Mouse (Mus musculus) MEL (cell line): ENCODE measurements around the gene Hoxb4. TPM values are rescaled to one million over a fixed set of nuclear protein-coding genes. Genes with fewer than 3 reads are reported as not detected.

Source experiments
- DNase-seq: peaks from one replicate; pipeline ENCODE4 v3.0.0; 2011; ENCODE audit warnings: low read depth, low spot score
- H3K27ac ChIP-seq: 2 replicates; pipeline ENCODE4 v1.5.1; 2012; ENCODE audit warnings: low read depth, mild to moderate bottlenecking, control low read depth, low read length, moderate library complexity; ENCODE audit not compliant: control insufficient read depth
- H3K27me3 ChIP-seq, 2 experiments: fragments of 150-350 bp in 1 of 2; sonication (generic) in 1 of 2; 2 replicates each; pipeline ENCODE4 v1.6.1; 2012; ENCODE audit warnings: low read length in 2 of 2, mild to moderate bottlenecking in 2 of 2, improper control_type of control experiment in 1 of 2, moderate library complexity in 1 of 2; ENCODE audit not compliant: insufficient read depth in 2 of 2, control insufficient read depth in 1 of 2
- H3K36me3 ChIP-seq, 2 experiments: 2 replicates each; pipeline ENCODE4 v1.6.1; 2012 to 2014; ENCODE audit warnings: low read length in 2 of 2, improper control_type of control experiment in 1 of 2, inconsistent platforms in 1 of 2, mild to moderate bottlenecking in 1 of 2; ENCODE audit not compliant: insufficient read depth in 2 of 2, control insufficient read depth in 1 of 2
- H3K4me1 ChIP-seq, 2 experiments: fragments of 150-350 bp in 1 of 2; sonication (generic) in 1 of 2; 2 replicates each; pipeline ENCODE4 v1.6.1; 2012; ENCODE audit warnings: low read length in 2 of 2, improper control_type of control experiment in 1 of 2, mild to moderate bottlenecking in 1 of 2; ENCODE audit not compliant: insufficient read depth in 2 of 2, control insufficient read depth in 1 of 2
- H3K4me3 ChIP-seq, 2 experiments: fragments of 150-350 bp in 1 of 2; sonication (generic) in 1 of 2; 2 replicates each; pipeline ENCODE4 v1.5.1; 2012; ENCODE audit warnings: low read depth in 2 of 2, low read length in 2 of 2, mild to moderate bottlenecking in 2 of 2, moderate library complexity in 2 of 2, control low read depth in 1 of 2, improper control_type of control experiment in 1 of 2; ENCODE audit not compliant: control insufficient read depth in 1 of 2, insufficient read depth in 1 of 2
- H3K79me2 ChIP-seq: 2 replicates; pipeline ENCODE4 v1.6.1; 2012; ENCODE audit warnings: mild to moderate bottlenecking, low read length, moderate library complexity; ENCODE audit not compliant: control insufficient read depth, poor library complexity, insufficient read depth
- H3K9ac ChIP-seq: 2 replicates; pipeline ENCODE4 v1.6.1; 2012; ENCODE audit warnings: low read depth, mild to moderate bottlenecking, control low read depth, low read length, moderate library complexity; ENCODE audit not compliant: control insufficient read depth, poor library complexity, severe bottlenecking
- H3K9me3 ChIP-seq: fragments of 150-350 bp; sonication (generic); replicated peaks from 2 replicates; pipeline ENCODE4 v1.6.1; 2012; ENCODE audit warnings: mild to moderate bottlenecking, low read length, improper control_type of control experiment, moderate library complexity; ENCODE audit not compliant: insufficient read depth
- CHD1 ChIP-seq: IDR thresholded peaks from 2 replicates; pipeline ENCODE4 v1.6.1; 2012; ENCODE audit warnings: low read depth, mild to moderate bottlenecking, inconsistent platforms, low read length, improper control_type of control experiment
- CHD2 ChIP-seq: IDR thresholded peaks from 2 replicates; pipeline ENCODE4 v1.6.1; 2011; ENCODE audit warnings: low read length, improper control_type of control experiment
- CTCF ChIP-seq, 3 experiments: IDR thresholded peaks in 2 of 3; conservative IDR thresholded peaks in 1 of 3; 2 replicates each; pipeline ENCODE4 v1.5.1; 2011 to 2012; ENCODE audit warnings: low read length in 3 of 3, low read depth in 2 of 3, mild to moderate bottlenecking in 2 of 3, improper control_type of control experiment in 1 of 3, inconsistent platforms in 1 of 3, mixed read lengths in 1 of 3, moderate library complexity in 1 of 3; ENCODE audit not compliant: control insufficient read depth in 1 of 3, insufficient read depth in 1 of 3, poor library complexity in 1 of 3, severe bottlenecking in 1 of 3
- E2F4 ChIP-seq: IDR thresholded peaks from 2 replicates; pipeline ENCODE4 v1.6.1; 2011; ENCODE audit warnings: low read depth, low read length, improper control_type of control experiment, borderline replicate concordance
- ELF1 ChIP-seq: IDR thresholded peaks from 2 replicates; pipeline ENCODE4 v1.6.1; 2014; ENCODE audit warnings: low read depth, mild to moderate bottlenecking, inconsistent platforms, low read length, improper control_type of control experiment, moderate library complexity
- EP300 ChIP-seq, 2 experiments: IDR thresholded peaks; 2 replicates each; pipeline ENCODE4 v1.6.1; 2011; ENCODE audit warnings: improper control_type of control experiment in 2 of 2, low read length in 2 of 2, low read depth in 1 of 2, mild to moderate bottlenecking in 1 of 2
- ETS1 ChIP-seq: IDR thresholded peaks from 2 replicates; pipeline ENCODE4 v1.6.1; 2012; ENCODE audit warnings: low read depth, mild to moderate bottlenecking, inconsistent platforms, low read length, improper control_type of control experiment, moderate library complexity
- GABPA ChIP-seq: IDR thresholded peaks from 2 replicates; pipeline ENCODE4 v1.6.1; 2012; ENCODE audit warnings: low read depth, mild to moderate bottlenecking, inconsistent platforms, low read length, improper control_type of control experiment, moderate library complexity
- GATA1 ChIP-seq: IDR thresholded peaks from 2 replicates; pipeline ENCODE4 v1.6.1; 2011; ENCODE audit warnings: low read depth, low read length, improper control_type of control experiment
- HCFC1 ChIP-seq: IDR thresholded peaks from 2 replicates; pipeline ENCODE4 v1.6.1; 2012; ENCODE audit warnings: low read depth, mild to moderate bottlenecking, inconsistent platforms, low read length, improper control_type of control experiment, moderate library complexity
- MAX ChIP-seq: IDR thresholded peaks from 2 replicates; pipeline ENCODE4 v1.6.1; 2011; ENCODE audit warnings: low read length, improper control_type of control experiment
- MAZ ChIP-seq: IDR thresholded peaks from 2 replicates; pipeline ENCODE4 v1.6.1; 2012; ENCODE audit warnings: low read depth, mild to moderate bottlenecking, inconsistent platforms, low read length, improper control_type of control experiment
- MYC ChIP-seq: IDR thresholded peaks from 2 replicates; pipeline ENCODE4 v1.6.1; 2011; ENCODE audit warnings: low read depth, mild to moderate bottlenecking, low read length, improper control_type of control experiment, moderate library complexity
- POLR2A ChIP-seq, 2 experiments: IDR thresholded peaks; 2 replicates each; pipeline ENCODE4 v1.6.1; 2011 to 2012; ENCODE audit warnings: low read length in 2 of 2, mild to moderate bottlenecking in 2 of 2, control low read depth in 1 of 2, improper control_type of control experiment in 1 of 2, low read depth in 1 of 2, moderate library complexity in 1 of 2; ENCODE audit not compliant: control insufficient read depth in 1 of 2, insufficient read depth in 1 of 2, poor library complexity in 1 of 2
- POLR2AphosphoS2 ChIP-seq: IDR thresholded peaks from 2 replicates; pipeline ENCODE4 v1.6.1; 2011; ENCODE audit warnings: low read length, improper control_type of control experiment
- POLR2AphosphoS5 ChIP-seq: IDR thresholded peaks from 2 replicates; pipeline ENCODE4 v1.6.1; 2012; ENCODE audit warnings: low read depth, borderline replicate concordance, mild to moderate bottlenecking, inconsistent platforms, low read length, moderate library complexity, mixed read lengths
- RCOR1 ChIP-seq: IDR thresholded peaks from 2 replicates; pipeline ENCODE4 v1.6.1; 2012; ENCODE audit warnings: low read depth, mild to moderate bottlenecking, inconsistent platforms, low read length, improper control_type of control experiment
- SMC3 ChIP-seq: IDR thresholded peaks from 2 replicates; pipeline ENCODE4 v1.6.1; 2011; ENCODE audit warnings: low read depth, low read length, improper control_type of control experiment
- ZC3H11A ChIP-seq: IDR thresholded peaks from 2 replicates; pipeline ENCODE4 v1.6.1; 2012; ENCODE audit warnings: low read depth, mild to moderate bottlenecking, inconsistent platforms, low read length, improper control_type of control experiment
- ZMIZ1 ChIP-seq: IDR thresholded peaks from 2 replicates; pipeline ENCODE4 v1.6.1; 2012; ENCODE audit warnings: low read depth, mild to moderate bottlenecking, inconsistent platforms, low read length, improper control_type of control experiment, moderate library complexity
- ZNF384 ChIP-seq: IDR thresholded peaks from 2 replicates; pipeline ENCODE4 v1.6.1; 2012; ENCODE audit warnings: low read depth, mild to moderate bottlenecking, inconsistent platforms, low read length, improper control_type of control experiment
- polyA plus RNA-seq, 2 experiments: library from polyadenylated mRNA; stranded (reverse) in 1 of 2; unstranded in 1 of 2; fragments of >175 nt in 1 of 2; fragments of >200 nt in 1 of 2; gene quantifications; 2 replicates each; pipeline versions ENCODE4 v1.2.1 to v1.2.4; 2012; ENCODE audit warnings: low replicate concordance in 2 of 2, low read depth in 1 of 2; ENCODE audit not compliant: insufficient read length in 2 of 2, insufficient read depth in 1 of 2, missing spikeins in 1 of 2
- total RNA-seq: library from RNA; depleted of rRNA; stranded (reverse); fragments of 300-350 nt; gene quantifications from 2 replicates; pipeline ENCODE4 v1.2.3, GENCODE M21; 2012

Hoxb4 gene
- total and polyA plus RNA-seq, 3 experiments = not detected

DNA sequence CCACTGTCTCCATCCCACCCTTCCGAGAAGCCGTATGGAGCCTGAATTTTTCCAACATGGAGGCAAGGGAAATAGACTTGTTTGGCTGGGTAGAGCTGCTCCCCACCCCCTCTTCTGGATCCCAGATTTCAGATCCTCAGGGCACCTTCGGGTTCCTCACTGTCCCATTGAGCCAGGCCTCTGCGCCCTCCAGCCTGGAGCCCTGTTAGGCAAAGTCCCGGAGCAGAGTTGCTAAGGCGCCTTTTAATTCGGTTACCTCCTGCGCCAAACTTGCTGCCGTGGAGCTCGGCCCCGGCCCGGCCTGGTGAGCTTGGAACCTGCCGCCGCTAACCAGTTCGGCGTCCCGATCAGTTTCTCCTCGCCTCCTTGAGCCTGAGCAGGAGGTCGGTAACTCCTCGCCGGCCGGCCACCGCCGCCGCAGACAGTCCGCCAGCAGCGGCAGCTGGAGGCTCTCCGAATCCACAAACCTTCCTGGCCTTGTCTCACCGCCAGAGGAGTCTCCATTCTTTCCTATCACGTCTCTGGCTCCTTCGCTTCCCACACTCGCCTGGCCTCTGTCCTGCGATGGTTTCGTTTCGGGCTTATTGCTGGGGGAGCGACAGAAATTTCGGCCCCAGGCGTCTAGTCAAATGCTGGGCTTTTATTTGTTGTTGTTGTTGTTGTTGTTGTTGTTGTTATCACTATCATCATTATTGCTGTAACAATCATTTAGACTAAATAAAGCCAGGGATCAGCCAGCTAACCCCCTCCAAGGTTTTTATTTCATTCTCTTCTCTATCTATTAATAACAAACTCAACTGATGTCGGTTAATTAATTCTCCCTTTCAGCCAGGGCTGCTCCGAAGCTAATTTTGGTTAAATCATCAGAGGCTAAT, 23.9 kb downstream of the Hoxb4 start:
- H3K27me3 ChIP-seq = peaks cover 0 to 7% of the 10 kb centered on the region in 2 experiments; a peak in 3 of 4 replicates
- no peak overlapping the region for H3K4me3 ChIP-seq
- H3K9me3 ChIP-seq = no peaks in the 10 kb centered on the region
- DNase-seq = no peak
- no peaks in the 10 kb centered on the region for H3K79me2 ChIP-seq
- H3K36me3 ChIP-seq = no peaks in the 10 kb centered on the region
- H3K4me1 ChIP-seq = no peaks in the 10 kb centered on the region
- no peak overlapping the region for H3K9ac ChIP-seq
- TF ChIP-seq GATA1 (no peak), CHD1 (no peak), MAZ (no peak), ZC3H11A (no peak), ZMIZ1 (no peak), RCOR1 (no peak), E2F4 (no peak), ZNF384 (no peak), POLR2A (IDR thresholded peaks at IDR 0.05; ENCODE audit: control insufficient read depth in 1 of 2, insufficient read depth in 1 of 2, low read depth in 1 of 2, low read length in 2 of 2, poor library complexity in 1 of 2) (no peak), ELF1 (no peak), EP300 (IDR thresholded peaks at IDR 0.05; ENCODE audit: low read depth in 1 of 2, low read length in 2 of 2) (no peak), CTCF (IDR thresholded peaks at IDR 0.05 in 2 of 3, conservative IDR thresholded peaks at IDR 0.05 in 1 of 3; ENCODE audit: control insufficient read depth in 1 of 3, insufficient read depth in 1 of 3, low read depth in 2 of 3, low read length in 3 of 3, poor library complexity in 1 of 3, severe bottlenecking in 1 of 3) (no peak), POLR2AphosphoS2 (no peak), CHD2 (no peak), SMC3 (no peak)
- no peak overlapping the region for H3K27ac ChIP-seq

DNA sequence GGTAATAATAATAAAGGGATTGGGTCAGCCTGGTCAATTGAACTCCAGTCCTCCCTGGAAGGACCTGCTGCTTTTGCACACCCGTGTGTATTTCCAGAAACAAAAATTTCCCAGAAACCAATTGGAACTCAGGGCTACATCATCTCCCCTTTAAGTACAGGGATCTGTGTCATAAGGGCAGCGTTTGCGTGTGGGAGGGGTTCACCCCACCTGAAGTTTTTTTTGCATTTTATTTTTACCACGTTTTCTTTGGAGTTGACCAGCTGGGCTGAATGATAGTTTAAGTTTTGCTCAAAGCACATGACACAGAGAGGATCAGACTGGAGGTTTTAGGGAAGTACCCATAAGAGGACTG, 24.5 kb downstream of the Hoxb4 start:
- Histone ChIP-seq H3K27ac (no peak overlapping the region), H3K9me3 (no peaks in the 10 kb centered on the region), H3K9ac (no peak overlapping the region), H3K79me2 (no peaks in the 10 kb centered on the region), H3K4me3 (no peak overlapping the region), H3K4me1 (no peaks in the 10 kb centered on the region), H3K27me3 (peaks cover 0 to 3% of the 10 kb centered on the region in 2 experiments; a peak in 2 of 4 replicates), H3K36me3 (no peaks in the 10 kb centered on the region)
- DNase-seq = no peak
- no peak for TF ChIP-seq E2F4
- no peak for TF ChIP-seq CHD2
- TF ChIP-seq POLR2AphosphoS5 = no peak
- TF ChIP-seq MAX = no peak
- no peak for TF ChIP-seq RCOR1
- TF ChIP-seq MYC = no peak
- no peak for TF ChIP-seq ETS1
- no peak for TF ChIP-seq HCFC1
- no peak for TF ChIP-seq GABPA
